Mouse (Mus musculus) CD4-positive naive resting alpha-beta T cell, adult 76 days (primary cell): ENCODE results near the gene Coq7. TPM values are rescaled to one million over a fixed set of nuclear protein-coding genes. Genes with fewer than 3 reads are reported as not detected.

Experiments
- total RNA-seq: library from RNA; stranded (reverse); gene quantifications from one replicate; pipeline ENCODE4 v1.2.4, GENCODE M21; 2023

Gene Coq7
- total RNA-seq, result 6.9 TPM

DNA sequence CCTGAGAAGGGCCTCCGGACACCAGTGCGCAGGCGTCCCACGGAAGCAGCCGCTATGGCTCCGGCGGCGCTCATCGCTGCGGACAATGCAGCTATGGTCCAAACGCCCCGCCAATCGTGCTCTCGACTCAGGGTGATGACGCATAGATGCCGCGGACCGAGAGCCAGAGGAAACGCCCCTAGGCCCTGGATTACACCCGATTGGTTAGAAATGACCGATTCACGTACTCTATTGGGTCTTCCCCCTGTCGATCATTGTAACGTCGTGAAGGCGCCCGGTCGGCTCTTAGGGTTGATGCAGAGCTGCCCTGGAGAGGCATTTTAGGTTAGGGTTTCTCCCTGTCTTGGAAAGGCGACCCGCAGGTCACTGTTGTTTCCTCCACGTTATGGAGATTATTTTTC is at the start of gene Coq7:
TSS of gene Coq7 (minus strand) at position 179 of the 401 bp plus-strand sequence.

DNA sequence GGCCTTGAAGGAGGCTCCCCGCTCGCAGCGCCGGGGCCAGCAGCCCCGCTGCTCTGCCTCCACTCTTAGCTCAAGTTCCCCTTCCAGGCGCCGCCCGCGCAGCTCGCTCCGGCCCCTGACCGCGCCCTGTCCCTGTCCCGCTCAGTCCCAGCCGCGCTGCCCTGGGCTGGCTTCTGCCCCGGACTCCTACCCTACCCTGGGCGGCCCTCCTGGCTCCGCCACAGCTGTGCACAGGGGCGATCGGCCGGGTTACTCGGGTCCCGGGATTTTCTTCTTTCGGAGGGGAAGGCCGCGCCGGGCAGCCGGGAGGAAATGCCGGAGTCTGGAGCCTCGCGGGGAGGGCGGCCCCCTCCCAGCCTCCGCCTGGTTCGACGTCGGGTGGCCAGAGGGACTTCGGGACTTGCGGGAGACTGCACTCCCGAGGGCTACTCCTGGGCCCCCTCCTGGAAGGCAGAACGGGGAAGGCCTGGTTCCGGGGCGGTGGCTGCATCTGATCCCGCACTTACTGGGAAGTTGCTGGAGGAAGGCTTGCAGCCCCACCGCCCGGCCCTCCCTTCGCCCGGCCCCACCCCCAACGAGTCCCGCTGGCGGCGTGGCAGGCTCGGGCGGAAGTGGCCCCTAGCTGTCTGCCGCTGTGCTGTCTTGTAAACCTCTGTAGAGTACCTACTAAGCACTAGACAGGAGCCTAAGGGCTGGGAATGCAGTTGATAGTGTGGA is 41.6 kb downstream of the Coq7 start, which contains the start of gene Itpripl2:
TSS of gene Itpripl2 (minus strand) at position 545 of the 717 bp plus-strand sequence.

Other genes starting within 250 kb of the Coq7 start
- gene Syt17, start 85.1 kb downstream of the Coq7 start, total RNA-seq, result not detected
- gene Itpripl2, start 41.4 kb downstream of the Coq7 start, total RNA-seq, result 1.5 TPM
- 0.70 TPM for gene Tmc7, start 51.4 kb upstream of the Coq7 start, total RNA-seq
- not detected for gene Tmc5, start 63.9 kb upstream of the Coq7 start, total RNA-seq
- 27.6 TPM for gene Gde1, start 172.4 kb upstream of the Coq7 start, total RNA-seq
- gene Ccp110, start 179.2 kb upstream of the Coq7 start, total RNA-seq, result 7.9 TPM
- 60.6 TPM for gene Vps35l, start 206.9 kb upstream of the Coq7 start, total RNA-seq